Mouse (Mus musculus): ENCODE results near the gene Ldha. TPM values are rescaled to one million over a fixed set of nuclear protein-coding genes. Genes with fewer than 3 reads are reported as not detected.
"Not testable (repeated sequence)": the region's sequence is repeated elsewhere in the genome, so short reads cannot be mapped to it uniquely, and the experiment has no call there.

Gene Ldha
- polyA plus RNA-seq (2011; ENCODE audit: insufficient read length, low read depth, missing spikeins), result 671 and 785 TPM in 2 replicates

GRCm38 (mm10) chr7:46840787-46841525, at the start of gene Ldha:
TSS of gene Ldha (plus strand) at chr7:46841475.
- Histone ChIP-seq H3K4me1 (ENCODE audit: control insufficient read depth, insufficient read depth, low read length) (peaks cover 11% of the 10 kb centered on the region), H3K4me3 (ENCODE audit: insufficient read depth, low read length) (no peak within 1 kb of the TSS), H3K27ac (ENCODE audit: insufficient read depth, low read length) (no peak within 1 kb of the TSS)
- TF ChIP-seq CTCF (IDR thresholded peaks at IDR 0.05; ENCODE audit: borderline replicate concordance, insufficient read depth, low read length) (no peak), POLR2A (IDR thresholded peaks at IDR 0.05; ENCODE audit: low read depth, low read length) (no peak)

DNA sequence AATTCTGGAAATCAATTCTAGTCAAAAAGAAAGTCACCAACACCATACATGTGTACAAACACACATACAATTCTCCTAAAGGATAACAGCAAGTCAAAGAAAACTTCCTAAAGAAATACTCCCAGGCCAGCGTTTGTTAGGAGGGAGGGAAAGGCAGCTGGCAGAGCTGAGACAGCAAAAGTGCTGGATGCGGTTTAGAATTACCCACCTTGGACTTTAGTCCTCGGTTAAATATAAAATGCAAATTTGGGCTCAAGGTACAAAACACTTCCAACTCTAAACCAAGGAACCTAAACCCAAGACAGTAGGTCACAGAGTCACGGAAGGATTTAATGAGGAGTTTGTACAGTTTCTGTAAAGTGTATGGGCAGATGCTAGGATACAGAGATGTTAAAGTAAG, 47.4 kb upstream of the Ldha start:
- no peak overlapping the region for H3K4me3 ChIP-seq (ENCODE audit: insufficient read depth, low read length)
- TF ChIP-seq CTCF (IDR thresholded peaks at IDR 0.05; ENCODE audit: borderline replicate concordance, insufficient read depth, low read length) (no peak), POLR2A (IDR thresholded peaks at IDR 0.05; ENCODE audit: low read depth, low read length) (no peak)

DNA sequence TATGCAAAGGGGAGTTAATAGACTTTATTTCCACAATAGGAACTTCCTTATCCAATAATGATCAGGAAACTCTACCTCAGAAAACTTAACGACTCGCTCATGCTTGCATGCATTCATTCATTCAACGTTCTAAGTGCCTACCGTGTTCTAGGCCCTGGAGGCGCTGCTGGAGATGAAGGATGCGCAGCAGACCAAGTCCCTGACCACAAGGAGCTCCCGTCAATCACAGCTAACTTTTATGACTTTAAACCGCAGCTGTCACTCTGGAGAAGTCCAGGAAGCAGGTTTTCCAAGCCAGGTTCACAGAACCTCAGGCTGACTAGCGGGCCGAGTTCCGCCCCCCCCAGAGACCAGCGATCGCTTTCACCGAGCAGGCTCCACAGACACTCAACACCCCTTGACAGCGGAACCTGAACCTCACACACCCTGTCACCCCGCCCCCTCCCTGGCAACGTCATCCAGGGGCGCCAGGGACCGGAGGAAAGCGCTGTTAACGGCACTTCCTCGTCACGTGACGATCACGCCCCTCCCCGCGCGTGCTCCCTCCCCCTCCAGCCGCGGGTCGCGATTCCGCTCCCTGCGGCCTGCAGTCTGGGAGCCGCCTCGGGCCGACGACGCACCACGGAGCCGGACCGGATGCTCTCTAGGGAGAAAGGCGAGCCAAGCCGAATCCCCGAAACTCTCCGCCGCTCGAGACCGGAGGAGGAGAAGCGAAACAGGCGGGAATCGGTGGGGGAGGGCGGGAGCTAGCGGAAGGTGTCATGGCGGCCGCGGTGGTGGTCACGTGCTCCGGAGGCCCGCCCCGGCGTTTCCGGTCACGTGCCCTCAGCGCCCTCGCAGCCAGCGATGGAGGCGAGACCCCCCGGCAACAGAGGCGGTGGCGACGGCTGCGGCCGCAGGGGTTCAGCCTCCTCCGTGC, 45.7 kb upstream of the Ldha start, which contains the start of the genes Hps5 and Gtf2h1:
TSS of gene Hps5 (minus strand) at position 778 of the 919 bp plus-strand sequence.
TSS of gene Gtf2h1 (plus strand) at position 817 of the 919 bp plus-strand sequence.
- peak within 1 kb of the TSS; percentile 100 for H3K4me3 ChIP-seq (ENCODE audit: insufficient read depth, low read length)
- H3K4me1 ChIP-seq (ENCODE audit: control insufficient read depth, insufficient read depth, low read length), result peaks cover 9% of the 10 kb centered on the region
- peak within 1 kb of the TSS; percentile 73 for H3K27ac ChIP-seq (ENCODE audit: insufficient read depth, low read length)
- TF ChIP-seq POLR2A (IDR thresholded peaks at IDR 0.05; ENCODE audit: low read depth, low read length) (peak; percentile 65), CTCF (IDR thresholded peaks at IDR 0.05; ENCODE audit: borderline replicate concordance, insufficient read depth, low read length) (no peak)

More for the DNA sequence above, 47.4 kb upstream of the Ldha start:
- Histone ChIP-seq H3K27ac (ENCODE audit: insufficient read depth, low read length) (no peak overlapping the region), H3K4me1 (ENCODE audit: control insufficient read depth, insufficient read depth, low read length) (peaks cover 9% of the 10 kb centered on the region)

- Histone ChIP-seq H3K4me3 (ENCODE audit: insufficient read depth, low read length) (peak overlapping the region; percentile 100), H3K27ac (ENCODE audit: insufficient read depth, low read length) (no peak overlapping the region; the same call in 1 of the 2 replicates), H3K4me1 (ENCODE audit: control insufficient read depth, insufficient read depth, low read length) (peaks cover 9% of the 10 kb centered on the region)
- TF ChIP-seq CTCF (IDR thresholded peaks at IDR 0.05; ENCODE audit: borderline replicate concordance, insufficient read depth, low read length), result no peak
- no peak for TF ChIP-seq POLR2A (IDR thresholded peaks at IDR 0.05; ENCODE audit: low read depth, low read length)
Observed at GRCm38 (mm10) chr7:46796206-46796679, 45.0 kb upstream of the Ldha start.

- peak overlapping the region; percentile 100 for H3K4me3 ChIP-seq (ENCODE audit: insufficient read depth, low read length)
- H3K4me1 ChIP-seq (ENCODE audit: control insufficient read depth, insufficient read depth, low read length), result peaks cover 9% of the 10 kb centered on the region
- TF ChIP-seq CTCF (IDR thresholded peaks at IDR 0.05; ENCODE audit: borderline replicate concordance, insufficient read depth, low read length) (no peak), POLR2A (IDR thresholded peaks at IDR 0.05; ENCODE audit: low read depth, low read length) (no peak)
- no peak overlapping the region for H3K27ac ChIP-seq (ENCODE audit: insufficient read depth, low read length)
Observed at GRCm38 (mm10) chr7:46796779-46797178, 44.5 kb upstream of the Ldha start.

DNA sequence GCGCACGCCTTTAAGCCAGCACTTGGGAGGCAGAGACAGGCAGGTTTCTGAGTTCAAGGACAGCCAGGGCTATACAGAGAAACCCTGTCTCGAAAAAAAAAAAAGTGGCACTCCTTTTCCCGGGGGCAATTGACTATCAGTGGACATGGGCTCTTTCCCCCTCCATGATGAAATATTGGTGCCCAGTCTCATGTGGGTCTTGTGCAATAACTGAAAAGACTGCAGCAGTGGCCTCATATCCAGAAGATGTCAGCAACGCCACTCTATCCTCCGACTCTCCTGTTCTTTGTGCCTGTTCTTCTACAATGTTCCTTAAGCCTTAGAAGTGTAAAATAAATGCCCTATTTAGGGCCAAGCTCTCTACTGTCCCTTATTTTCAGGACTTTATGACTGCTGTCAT, 30.9 kb upstream of the Ldha start:
- H3K27ac ChIP-seq (ENCODE audit: insufficient read depth, low read length), result no peak overlapping the region
- TF ChIP-seq CTCF (IDR thresholded peaks at IDR 0.05; ENCODE audit: borderline replicate concordance, insufficient read depth, low read length) (no peak), POLR2A (IDR thresholded peaks at IDR 0.05; ENCODE audit: low read depth, low read length) (no peak)
- H3K4me3 ChIP-seq (ENCODE audit: insufficient read depth, low read length), result no peak overlapping the region
- H3K4me1 ChIP-seq (ENCODE audit: control insufficient read depth, insufficient read depth, low read length), result no peaks in the 10 kb centered on the region

GRCm38 (mm10) chr7:46814012-46814411, 27.3 kb upstream of the Ldha start:
- TF ChIP-seq POLR2A (IDR thresholded peaks at IDR 0.05; ENCODE audit: low read depth, low read length) (no peak), CTCF (IDR thresholded peaks at IDR 0.05; ENCODE audit: borderline replicate concordance, insufficient read depth, low read length) (no peak)
- H3K4me3 ChIP-seq (ENCODE audit: insufficient read depth, low read length), result no peak overlapping the region
- H3K4me1 ChIP-seq (ENCODE audit: control insufficient read depth, insufficient read depth, low read length), result no peaks in the 10 kb centered on the region
- H3K27ac ChIP-seq (ENCODE audit: insufficient read depth, low read length), result no peak overlapping the region

- H3K4me1 ChIP-seq (ENCODE audit: control insufficient read depth, insufficient read depth, low read length); H3K27ac ChIP-seq (ENCODE audit: insufficient read depth, low read length); H3K4me3 ChIP-seq (ENCODE audit: insufficient read depth, low read length): not testable (repeated sequence)
Observed at GRCm38 (mm10) chr7:46820876-46821632, 20.2 kb upstream of the Ldha start.

Data from embryonic fibroblast, embryonic 13.5 days (primary cell).